Mouse (Mus musculus): ENCODE data around the gene Nfia. TPM values are rescaled to one million over a fixed set of nuclear protein-coding genes. Genes with fewer than 3 reads are reported as not detected.

Gene Nfia
- 7.2 TPM for total RNA-seq (2023)

GRCm38 (mm10) chr4:97772641-97773040 lies at the start of gene Nfia:
TSS of gene Nfia (plus strand) at chr4:97772734.

GRCm38 (mm10) chr4:97777706-97778176 lies 5.2 kb downstream of the Nfia start, which contains the start of gene E130114P18Rik:
TSS of gene E130114P18Rik (minus strand) at chr4:97778078.

Other genes with a start within 250 kb of the Nfia start
- not detected for gene E130114P18Rik, start 5.3 kb downstream of the Nfia start, total RNA-seq (2023)

Measured in CD4-positive naive resting alpha-beta T cell, adult 57 days (primary cell).